Comparison of ENCODE assay signal across 8 mouse cellular contexts in the genomic region with DNA sequence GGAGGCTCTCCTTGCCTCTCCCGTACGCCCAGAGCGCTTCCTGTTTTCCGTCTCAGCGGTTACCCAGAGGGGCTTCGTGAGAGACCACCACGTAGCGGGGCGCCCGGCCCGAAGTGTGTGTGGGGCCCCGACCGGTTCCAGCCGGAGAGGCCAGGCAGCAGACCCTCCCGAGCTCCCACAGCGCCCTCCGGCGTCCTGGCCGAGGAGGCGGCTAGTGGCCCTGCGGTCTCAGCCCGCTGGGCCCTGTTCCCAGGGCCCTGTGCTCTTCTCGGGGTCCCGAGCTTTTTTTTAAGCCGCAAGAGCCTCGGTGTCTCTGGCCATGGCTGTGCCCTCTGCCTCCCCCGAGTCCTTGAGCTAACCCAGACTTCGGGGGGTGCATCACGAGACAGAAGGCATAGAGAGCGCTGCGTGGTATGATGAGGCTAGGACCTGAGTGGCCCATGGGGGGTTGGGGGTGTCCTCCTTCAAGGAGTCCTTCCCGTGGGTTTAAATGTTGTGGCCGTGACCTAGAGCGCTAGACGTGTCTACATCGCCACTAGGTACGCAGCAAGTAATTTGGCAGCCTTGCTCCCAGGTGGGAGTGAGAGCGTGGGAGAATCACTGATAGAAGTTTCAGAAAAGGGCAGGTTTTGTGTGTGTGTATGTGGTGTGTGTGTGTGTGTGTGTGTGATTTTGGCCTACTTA. TPM values are rescaled to one million over a fixed set of nuclear protein-coding genes. Genes with fewer than 3 reads are reported as not detected.
DNase-seq lines count a peak whose midpoint lies in the region; ATAC-seq and TF ChIP-seq lines count a peak whose summit lies in the region.

No protein-coding gene starts in this region.

- H3K9me3 ChIP-seq in kidney, postnatal 0 days (replicated peaks; ENCODE audit: low read length): no peaks in the 10 kb centered on the region
- no peaks in the 10 kb centered on the region for H3K9me3 ChIP-seq in lung, embryonic 15.5 days

- peak overlapping the region; percentile 94 for H3K27ac ChIP-seq in kidney, postnatal 0 days
- peak overlapping the region; percentile 88 for H3K27ac ChIP-seq in lung, embryonic 15.5 days

- H3K9ac ChIP-seq in kidney, postnatal 0 days (ENCODE audit: low read depth, low read length): peak overlapping the region; percentile 92
- peak overlapping the region; percentile 94 for H3K9ac ChIP-seq in lung, embryonic 15.5 days

- H3K4me3 ChIP-seq in kidney, postnatal 0 days (replicated peaks; ENCODE audit: low read depth, low read length): peak overlapping the region; percentile 91
- H3K4me3 ChIP-seq in lung, embryonic 15.5 days: peak overlapping the region; percentile 86

- peak; percentile 59 for TF ChIP-seq CTCF in kidney, postnatal 0 days (IDR thresholded peaks at IDR 0.05; ENCODE audit: low read depth)

- peaks cover 7% of the 10 kb centered on the region; the same call in 1 of the 2 replicates for H3K4me1 ChIP-seq in kidney, postnatal 0 days (replicated peaks; ENCODE audit: insufficient read depth, low read length)
- peaks cover 16% of the 10 kb centered on the region for H3K4me1 ChIP-seq in lung, embryonic 15.5 days

- WGBS in kidney, postnatal 0 days: under 1% methylated on average over 38 of the region's 38 CpGs
- under 1% methylated on average over 38 of the region's 38 CpGs for WGBS in lung, embryonic 15.5 days

- DNase-seq in adrenal gland, postnatal 25 days: peak; percentile 57
- DNase-seq in adrenal gland, postnatal 10 days: no peak
- DNase-seq in spleen, postnatal 4 days (ENCODE audit: low spot score in 2 of 2): peak; percentile 75 to 90
- DNase-seq in spleen, adult 12 weeks (ENCODE audit: low spot score): no peak
- peak; percentile 21 to 37 for DNase-seq in frontal cortex, postnatal 36 days (ENCODE audit: low spot score in 2 of 2)
- no peak for DNase-seq in kidney, postnatal 0 days (ENCODE audit: low spot score)
- DNase-seq in right cerebral cortex, postnatal 14 days: peak; percentile 56

- ATAC-seq in kidney, postnatal 0 days (replicated peaks; ENCODE audit: low FRiP score, low read depth): peak; percentile 86
- peak; percentile 66 for ATAC-seq in lung, embryonic 15.5 days (ENCODE audit: borderline replicate concordance, extremely low read depth, low FRiP score, low TSS enrichment)

- H3K4me2 ChIP-seq in kidney, postnatal 0 days (ENCODE audit: low read length): peak overlapping the region; percentile 93
- H3K4me2 ChIP-seq in lung, embryonic 15.5 days: peak overlapping the region; percentile 84

- no peaks in the 10 kb centered on the region for H3K27me3 ChIP-seq in kidney, postnatal 0 days (ENCODE audit: insufficient read depth, low read length)
- no peaks in the 10 kb centered on the region for H3K27me3 ChIP-seq in lung, embryonic 15.5 days

- no peaks in the 10 kb centered on the region for H3K36me3 ChIP-seq in kidney, postnatal 0 days (ENCODE audit: insufficient read depth, low read length)
- H3K36me3 ChIP-seq in lung, embryonic 15.5 days: no peaks in the 10 kb centered on the region

RNA-seq across cellular contexts. Expression of a gene that starts 0.6 kb away (rescaled TPM):
- 20.8 and 37.1 TPM in 2 replicates for total RNA-seq in adrenal gland, postnatal 25 days (2021)
- total RNA-seq in adrenal gland, postnatal 10 days (2021): 10 to 100 TPM; 20.0 to 20.2 TPM
- 33.3 and 33.9 TPM in 2 replicates for polyA plus RNA-seq in kidney, postnatal 0 days (2015; fragmentation: Nextera tagmentation; extraction: Ambion mirVana)
- polyA plus RNA-seq in lung, embryonic 15.5 days (2015; fragmentation: Nextera tagmentation; extraction: Ambion mirVana): 30.9 and 31.9 TPM in 2 replicates

RNA-seq across cellular contexts. Expression of a gene that starts 29.3 kb away (rescaled TPM):
- total RNA-seq in adrenal gland, postnatal 25 days (2021): 206 and 209 TPM in 2 replicates
- total RNA-seq in adrenal gland, postnatal 10 days (2021): 100 to 1,000 TPM; 178 to 239 TPM
- polyA plus RNA-seq in kidney, postnatal 0 days (2015; fragmentation: Nextera tagmentation; extraction: Ambion mirVana): 258 and 302 TPM in 2 replicates
- 431 and 432 TPM in 2 replicates for polyA plus RNA-seq in lung, embryonic 15.5 days (2015; fragmentation: Nextera tagmentation; extraction: Ambion mirVana)

Comparison
In these comparisons a context has a peak if more than half of its experiments do, and no peak if none do; other contexts are left out.
1. DNase-seq: peak in adrenal gland, postnatal 25 days (single experiment), spleen, postnatal 4 days (2 of 2), frontal cortex, postnatal 36 days (2 of 2) and right cerebral cortex, postnatal 14 days (single experiment); none in adrenal gland, postnatal 10 days (single experiment), spleen, adult 12 weeks (single experiment) and kidney, postnatal 0 days (single experiment).